Mouse (Mus musculus): ENCODE measurements around the gene Rsl1d1.

Gene Rsl1d1

GRCm38 (mm10) chr16:11202571-11203554 is at the start of gene Rsl1d1:
Gene Rsl1d1 (minus strand): TSS chr16:11203331.
- peak; percentile 92 for DNase-seq (ENCODE audit: low spot score)

- no peak for DNase-seq (ENCODE audit: low spot score)
Measured at GRCm38 (mm10) chr16:11247791-11248190, 44.7 kb upstream of the Rsl1d1 start.

- DNase-seq (ENCODE audit: low spot score), result no peak
Measured at GRCm38 (mm10) chr16:11245767-11246166, 42.6 kb upstream of the Rsl1d1 start.

- no peak for DNase-seq (ENCODE audit: low spot score)
Measured at GRCm38 (mm10) chr16:11242401-11242800, 39.3 kb upstream of the Rsl1d1 start.

GRCm38 (mm10) chr16:11217801-11218200 is 14.7 kb upstream of the Rsl1d1 start:
- no peak for DNase-seq (ENCODE audit: low spot score)

- DNase-seq (ENCODE audit: low spot score), result no peak
Measured at GRCm38 (mm10) chr16:11203600-11204390, 664 bp upstream of the Rsl1d1 start.

- DNase-seq (ENCODE audit: low spot score), result no peak
Measured at GRCm38 (mm10) chr16:11201740-11202394, 1.3 kb downstream of the Rsl1d1 start.

- no peak for DNase-seq (ENCODE audit: low spot score)
Measured at GRCm38 (mm10) chr16:11200247-11200646, 2.9 kb downstream of the Rsl1d1 start.

- no peak for DNase-seq (ENCODE audit: low spot score)
Measured at GRCm38 (mm10) chr16:11198467-11198866, 4.7 kb downstream of the Rsl1d1 start.

- no peak for DNase-seq (ENCODE audit: low spot score)
Measured at GRCm38 (mm10) chr16:11197052-11197451, 6.1 kb downstream of the Rsl1d1 start.

- no peak for DNase-seq (ENCODE audit: low spot score)
Measured at GRCm38 (mm10) chr16:11193231-11193630, 9.9 kb downstream of the Rsl1d1 start.

- DNase-seq (ENCODE audit: low spot score), result no peak
Measured at GRCm38 (mm10) chr16:11190150-11190549, 13.0 kb downstream of the Rsl1d1 start.

- DNase-seq (ENCODE audit: low spot score), result no peak
Measured at GRCm38 (mm10) chr16:11177404-11177803, 25.7 kb downstream of the Rsl1d1 start.

- DNase-seq (ENCODE audit: low spot score), result no peak
Measured at GRCm38 (mm10) chr16:11176884-11177244, 26.3 kb downstream of the Rsl1d1 start.

- DNase-seq (ENCODE audit: low spot score), result peak; percentile 87
Measured at GRCm38 (mm10) chr16:11176208-11176883, 26.8 kb downstream of the Rsl1d1 start, which contains the start of gene Zc3h7a. Gene Zc3h7a (minus strand): TSS chr16:11176393.

GRCm38 (mm10) chr16:11175489-11176207 is 27.5 kb downstream of the Rsl1d1 start:
- DNase-seq (ENCODE audit: low spot score), result peak; percentile 79

GRCm38 (mm10) chr16:11175100-11175488 is 28.0 kb downstream of the Rsl1d1 start:
- no peak for DNase-seq (ENCODE audit: low spot score)

GRCm38 (mm10) chr16:11174671-11175081 is 28.5 kb downstream of the Rsl1d1 start:
- peak; percentile 45 for DNase-seq (ENCODE audit: low spot score)

- DNase-seq (ENCODE audit: low spot score), result no peak
Measured at GRCm38 (mm10) chr16:11171679-11172078, 31.5 kb downstream of the Rsl1d1 start.

- no peak for DNase-seq (ENCODE audit: low spot score)
Measured at GRCm38 (mm10) chr16:11166431-11166830, 36.7 kb downstream of the Rsl1d1 start.

GRCm38 (mm10) chr16:11164695-11165255 is 38.4 kb downstream of the Rsl1d1 start:
- no peak for DNase-seq (ENCODE audit: low spot score)
